Mouse (Mus musculus) heart, embryonic 14.5 days (tissue): Measurements from ENCODE around the gene Plod3. TPM values are rescaled to one million over a fixed set of nuclear protein-coding genes. Genes with fewer than 3 reads are reported as not detected.

Experiments
- ATAC-seq: fragments of 200-750 bp; cut with Nextera tagmentation; 2 replicates; pipeline ENCODE4 v1.8.0; 2017; ENCODE audit warnings: low read depth, moderate TSS enrichment; ENCODE audit not compliant: insufficient number of reproducible peaks, insufficient read depth, low FRiP score
- H3K27ac ChIP-seq, 2 experiments: fragments of 200-500 bp in 1 of 2; fragments of 300-500 bp in 1 of 2; sonication (generic) in 1 of 2; replicated peaks in 1 of 2; 2 replicates each; pipeline ENCODE4 v1.5.1; 2012 to 2014; ENCODE audit warnings: low read depth in 2 of 2, low read length in 2 of 2, control low read depth in 1 of 2, mild to moderate bottlenecking in 1 of 2, mixed read lengths in 1 of 2; ENCODE audit not compliant: control insufficient read depth in 1 of 2, insufficient read depth in 1 of 2
- H3K27me3 ChIP-seq: fragments of 300-500 bp; sonication (generic); 2 replicates; pipeline ENCODE4 v1.6.1; 2014; ENCODE audit warnings: mild to moderate bottlenecking, low read length, control low read depth; ENCODE audit not compliant: control insufficient read depth, insufficient read depth
- H3K36me3 ChIP-seq: fragments of 300-500 bp; sonication (generic); 2 replicates; pipeline ENCODE4 v1.6.1; 2014; ENCODE audit warnings: mild to moderate bottlenecking, control low read depth, low read length, mixed read lengths; ENCODE audit not compliant: control insufficient read depth, insufficient read depth
- H3K4me1 ChIP-seq, 2 experiments: fragments of 200-500 bp in 1 of 2; fragments of 300-500 bp in 1 of 2; sonication (generic) in 1 of 2; 2 replicates each; pipeline ENCODE4 v1.6.1; 2012 to 2014; ENCODE audit warnings: low read length in 2 of 2, control low read depth in 1 of 2, mixed read lengths in 1 of 2; ENCODE audit not compliant: control insufficient read depth in 2 of 2, insufficient read depth in 2 of 2
- H3K4me2 ChIP-seq: fragments of 300-500 bp; sonication (generic); 2 replicates; pipeline ENCODE4 v1.6.1; 2014; ENCODE audit warnings: mild to moderate bottlenecking, low read length
- H3K4me3 ChIP-seq, 2 experiments: fragments of 200-500 bp in 1 of 2; fragments of 300-500 bp in 1 of 2; sonication (generic) in 1 of 2; 2 replicates each; pipeline ENCODE4 v1.5.1; 2012 to 2014; ENCODE audit warnings: low read length in 2 of 2, mild to moderate bottlenecking in 2 of 2, control low read depth in 1 of 2, low read depth in 1 of 2, moderate library complexity in 1 of 2; ENCODE audit not compliant: control insufficient read depth in 1 of 2, insufficient read depth in 1 of 2
- H3K9ac ChIP-seq: fragments of 300-500 bp; sonication (generic); 2 replicates; pipeline ENCODE4 v1.6.1; 2014; ENCODE audit warnings: mild to moderate bottlenecking, low read length
- H3K9me3 ChIP-seq: fragments of 300-500 bp; sonication (generic); 2 replicates; pipeline ENCODE4 v1.6.1; 2016; ENCODE audit warnings: low read length, control low read depth; ENCODE audit not compliant: control insufficient read depth
- WGBS: fragments of 180-500 bp; shearing (Covaris S2); extraction: QIAGEN DNeasy Blood & Tissue Kit; methylation state at CpG from one replicate; pipeline ENCODE4 v1.1.7; 2014; 5-methylcytosine and 5-hydroxymethylcytosine counted together
- polyA plus RNA-seq: library from polyadenylated mRNA; unstranded; fragments of >200 nt; fragmentation: Nextera tagmentation; extraction: Ambion mirVana; gene quantifications from 2 replicates; pipeline ENCODE4 v1.2.1, GENCODE M21; 2014

The Plod3 gene
- polyA plus RNA-seq, 1 experiment from 2014 or later: 38.3 TPM

DNA sequence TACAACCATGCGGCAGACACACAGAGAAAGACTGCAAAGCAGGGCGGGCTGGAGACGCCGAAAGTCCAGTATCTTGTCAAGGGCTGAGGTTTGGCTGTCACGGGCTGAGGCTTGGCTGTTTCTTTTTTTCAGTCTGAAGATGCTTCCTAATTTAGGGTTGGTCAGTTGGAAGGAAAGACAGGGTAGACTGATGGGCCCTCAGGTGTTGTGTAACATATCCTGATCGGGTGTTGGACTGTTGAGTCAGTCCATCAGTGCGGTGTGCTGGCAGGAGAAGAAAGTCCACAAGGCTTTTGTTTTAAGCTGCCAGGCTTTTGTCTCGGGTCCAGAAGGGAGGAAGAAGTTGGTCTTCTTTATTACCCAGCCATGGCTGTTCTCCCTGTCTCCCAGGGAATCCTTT is 13.1 kb upstream of the Plod3 start:
- Histone ChIP-seq H3K4me3 (no peak overlapping the region), H3K9me3 (no peaks in the 10 kb centered on the region), H3K4me2 (no peak overlapping the region), H3K27me3 (no peaks in the 10 kb centered on the region), H3K9ac (no peak overlapping the region), H3K4me1 (no peaks in the 10 kb centered on the region), H3K36me3 (no peaks in the 10 kb centered on the region), H3K27ac (no peak overlapping the region)
- no peak for ATAC-seq
- 57% methylated on average over 8 of the region's 8 CpGs for WGBS

DNA sequence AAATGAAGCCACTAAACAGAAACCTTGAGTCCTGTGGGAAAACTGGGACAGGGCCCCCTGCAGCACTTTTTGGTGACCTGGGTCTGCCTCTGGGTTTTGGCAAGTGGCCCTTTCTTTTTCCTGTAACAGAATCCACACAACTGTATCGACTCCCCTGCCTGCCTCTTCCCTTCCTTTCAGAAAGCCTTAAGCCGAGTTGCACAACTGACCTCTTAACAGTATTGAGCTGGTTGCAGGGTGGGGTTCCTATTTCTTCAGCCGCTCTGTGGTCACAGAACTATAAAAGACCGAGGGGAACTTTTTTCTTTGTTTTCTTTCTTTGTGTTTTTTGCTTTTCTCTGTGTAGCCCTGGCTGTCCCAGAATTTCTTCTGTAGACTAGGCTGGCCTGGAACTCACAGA is 9.1 kb upstream of the Plod3 start:
- peaks cover 17% of the 10 kb centered on the region for H3K36me3 ChIP-seq
- no peaks in the 10 kb centered on the region for H3K4me1 ChIP-seq
- no peak overlapping the region for H3K9ac ChIP-seq
- H3K4me2 ChIP-seq: no peak overlapping the region
- WGBS: 64% methylated on average over 4 of the region's 4 CpGs
- no peak overlapping the region for H3K4me3 ChIP-seq
- no peak for ATAC-seq
- H3K9me3 ChIP-seq: no peaks in the 10 kb centered on the region
- H3K27me3 ChIP-seq: no peaks in the 10 kb centered on the region
- H3K27ac ChIP-seq: no peak overlapping the region

DNA sequence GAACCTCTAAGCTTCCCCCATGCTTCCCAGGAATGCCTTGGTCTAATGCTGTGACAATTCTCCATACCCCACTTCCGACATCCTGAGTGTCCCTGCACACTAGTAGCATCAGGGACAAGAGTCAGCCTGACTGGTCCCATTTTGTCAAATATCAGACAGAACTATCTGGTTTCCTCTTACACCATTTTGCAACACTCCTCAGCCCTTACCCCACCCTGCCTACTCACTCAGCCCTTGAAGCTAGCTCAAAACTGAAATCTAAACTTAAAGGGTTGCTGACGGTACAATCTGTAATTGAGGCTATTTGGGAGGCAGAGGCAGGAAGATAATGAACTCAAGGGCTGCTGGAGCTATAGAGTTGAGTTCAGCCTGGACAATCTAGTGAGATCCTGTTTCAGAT is 7.1 kb upstream of the Plod3 start:
- WGBS: 82% methylated on average over 2 of the region's 2 CpGs
- H3K36me3 ChIP-seq: peaks cover 32% of the 10 kb centered on the region
- H3K9me3 ChIP-seq: no peaks in the 10 kb centered on the region
- H3K9ac ChIP-seq: no peak overlapping the region
- no peak overlapping the region for H3K27ac ChIP-seq
- no peak for ATAC-seq
- no peaks in the 10 kb centered on the region for H3K4me1 ChIP-seq
- H3K27me3 ChIP-seq: no peaks in the 10 kb centered on the region
- no peak overlapping the region for H3K4me2 ChIP-seq
- H3K4me3 ChIP-seq: no peak overlapping the region

DNA sequence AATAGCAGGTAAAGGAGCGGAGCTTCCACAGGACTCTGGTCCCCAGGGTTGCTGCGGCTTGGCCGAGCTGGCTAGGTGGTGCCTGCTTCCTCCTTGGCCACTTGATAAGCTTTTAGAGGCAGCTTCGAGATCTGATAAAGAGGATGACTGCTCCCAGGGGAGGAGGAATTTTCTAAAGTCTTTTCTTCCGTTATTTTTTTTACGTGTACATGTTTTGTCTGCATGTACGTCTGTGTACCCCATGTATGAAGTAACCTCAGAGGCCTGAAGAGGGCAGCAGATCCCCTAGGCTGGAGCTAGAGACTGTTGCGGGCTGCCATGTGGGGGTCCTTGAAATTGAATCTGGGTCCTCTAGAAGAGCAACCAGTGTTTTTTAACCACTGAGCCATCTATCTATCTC is 5.8 kb upstream of the Plod3 start:
- H3K27me3 ChIP-seq: no peaks in the 10 kb centered on the region
- WGBS: 85% methylated on average over 8 of the region's 8 CpGs
- H3K4me2 ChIP-seq: no peak overlapping the region
- peaks cover 0 to 1% of the 10 kb centered on the region in 2 experiments; a peak in 1 of 4 replicates for H3K4me1 ChIP-seq
- peaks cover 33% of the 10 kb centered on the region for H3K36me3 ChIP-seq
- no peak for ATAC-seq
- H3K9me3 ChIP-seq: no peaks in the 10 kb centered on the region
- no peak overlapping the region for H3K27ac ChIP-seq
- no peak overlapping the region for H3K9ac ChIP-seq
- no peak overlapping the region for H3K4me3 ChIP-seq

DNA sequence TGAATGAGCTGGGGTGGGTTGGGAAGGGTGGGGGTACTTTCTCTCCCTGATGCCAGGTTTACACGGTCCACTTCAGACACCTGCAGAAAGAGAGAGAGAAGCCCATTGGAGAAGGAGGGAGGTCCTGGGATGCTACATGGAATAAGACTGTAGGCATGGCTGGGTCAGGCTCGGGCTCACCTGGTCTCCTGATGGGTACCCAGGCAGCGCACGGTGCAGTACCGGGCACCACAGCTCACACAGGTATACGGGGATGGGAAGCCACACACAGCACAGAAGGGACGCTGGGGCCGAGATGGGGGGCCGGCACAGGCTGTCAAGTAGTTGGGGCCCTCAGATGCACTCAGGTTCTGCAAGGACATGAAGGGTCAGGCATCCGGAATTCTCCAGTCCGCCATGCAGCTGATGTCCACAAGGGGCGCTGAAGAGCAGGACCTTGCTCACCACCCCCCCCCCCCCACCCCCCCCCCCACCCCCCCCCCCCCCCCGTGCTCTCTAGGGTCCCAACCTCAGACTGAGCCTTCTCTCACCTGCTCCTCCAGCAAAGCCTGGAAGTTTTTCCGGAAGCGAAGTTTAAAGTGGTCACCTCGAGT is 4.4 kb upstream of the Plod3 start:
- Histone ChIP-seq H3K4me1 (peaks cover 3 to 6% of the 10 kb centered on the region in 2 experiments; a peak in 2 of 4 replicates), H3K4me2 (no peak overlapping the region), H3K27ac (no peak overlapping the region), H3K9ac (no peak overlapping the region), H3K27me3 (no peaks in the 10 kb centered on the region), H3K9me3 (no peaks in the 10 kb centered on the region), H3K4me3 (no peak overlapping the region), H3K36me3 (peaks cover 33% of the 10 kb centered on the region)
- WGBS: 47% methylated on average over 14 of the region's 16 CpGs
- no peak for ATAC-seq

DNA sequence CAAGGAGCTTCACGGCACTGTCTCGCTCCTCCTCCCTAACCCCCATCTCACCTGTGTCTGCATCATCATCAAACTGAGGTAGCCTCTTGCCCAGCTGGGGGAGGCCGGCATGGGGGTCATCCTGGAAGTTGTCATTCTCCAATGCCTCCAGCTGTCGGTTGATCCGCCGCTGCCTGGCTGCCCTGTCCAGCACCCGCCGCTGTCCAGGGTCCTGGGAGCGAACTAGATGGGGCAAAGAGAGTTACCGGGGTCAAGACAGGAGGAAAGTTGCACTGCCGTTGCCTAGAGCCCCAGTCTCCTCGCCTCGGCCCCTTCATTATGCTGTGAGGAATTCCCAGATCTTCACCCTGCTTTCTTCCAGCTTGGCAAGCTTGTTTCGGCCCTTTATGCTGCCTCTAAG is 2.0 kb upstream of the Plod3 start:
- ATAC-seq: no peak
- H3K36me3 ChIP-seq: peaks cover 46% of the 10 kb centered on the region
- WGBS: 48% methylated on average over 14 of the region's 14 CpGs

DNA sequence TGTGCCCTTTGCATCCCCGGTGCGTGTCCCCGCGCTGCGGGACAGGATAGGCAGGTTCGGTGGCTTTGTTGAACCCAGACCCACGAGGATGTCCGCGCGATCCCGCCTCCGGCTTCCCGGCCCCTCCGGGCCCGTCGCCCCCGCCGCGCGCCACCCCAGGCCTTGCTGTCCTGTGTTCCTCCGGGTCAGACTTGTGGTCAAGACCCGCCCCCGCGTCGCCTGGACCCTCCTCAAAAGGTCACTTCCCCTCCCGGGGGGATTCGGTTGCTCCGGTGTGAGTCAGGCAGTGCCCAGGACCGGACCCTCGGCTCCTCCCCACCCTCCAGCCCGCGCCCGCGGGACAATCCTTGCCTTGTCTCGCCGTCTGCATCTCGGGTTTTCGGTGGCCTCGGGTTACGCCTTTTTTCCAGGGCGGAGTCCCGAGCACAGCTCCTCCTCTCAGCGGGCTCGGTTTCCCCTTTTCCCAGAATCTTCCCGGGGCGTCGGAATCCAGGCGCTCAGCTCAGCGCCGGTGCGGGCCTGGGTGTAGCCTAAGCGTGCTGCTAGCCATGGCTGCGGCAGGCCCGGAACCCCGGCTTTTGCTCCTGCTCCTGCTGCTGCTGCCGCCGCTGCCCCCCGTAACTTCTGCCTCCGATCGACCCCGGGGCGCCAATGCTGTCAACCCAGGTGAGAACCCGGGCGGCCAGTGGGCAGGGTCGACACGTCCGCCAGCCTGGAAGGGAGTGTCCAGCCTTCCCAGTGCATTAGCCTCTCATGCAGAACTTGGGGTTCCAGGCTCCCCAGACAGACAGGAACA is 517 bp downstream of the Plod3 start:
- peak overlapping the region; percentile 92 for H3K9ac ChIP-seq
- H3K4me3 ChIP-seq: peak overlapping the region; percentile 79 to 83
- peak; percentile 66 for ATAC-seq
- no peaks in the 10 kb centered on the region for H3K27me3 ChIP-seq
- H3K4me2 ChIP-seq: peak overlapping the region; percentile 94
- WGBS: under 1% methylated on average over 64 of the region's 67 CpGs
- H3K4me1 ChIP-seq: peaks cover 7 to 9% of the 10 kb centered on the region in 2 experiments; a peak in 3 of 4 replicates
- H3K36me3 ChIP-seq: peaks cover 55% of the 10 kb centered on the region
- peak overlapping the region; percentile 87 to 94 for H3K27ac ChIP-seq
- H3K9me3 ChIP-seq: no peaks in the 10 kb centered on the region

More for the DNA sequence above, 2.0 kb upstream of the Plod3 start:
- Histone ChIP-seq H3K4me3 (no peak overlapping the region), H3K27me3 (no peaks in the 10 kb centered on the region), H3K4me2 (no peak overlapping the region), H3K9ac (no peak overlapping the region), H3K9me3 (no peaks in the 10 kb centered on the region), H3K4me1 (peaks cover 7 to 9% of the 10 kb centered on the region in 2 experiments; a peak in 3 of 4 replicates), H3K27ac (no peak overlapping the region)
